Mouse (Mus musculus): ENCODE measurements around the gene Mxi1. TPM values are rescaled to one million over a fixed set of nuclear protein-coding genes. Genes with fewer than 3 reads are reported as not detected.

The Mxi1 gene
- polyA plus RNA-seq, 2 experiments: 16.5 to 27.7 TPM

- no peak overlapping the region for H3K9ac ChIP-seq (replicated peaks)
- TF ChIP-seq EP300 (IDR thresholded peaks at IDR 0.05; ENCODE audit: low read depth): no peak
- no peak for TF ChIP-seq CTCF (IDR thresholded peaks at IDR 0.05; ENCODE audit: low read depth)
- H3K4me3 ChIP-seq (ENCODE audit: insufficient read depth in 1 of 2, low read depth in 2 of 2, low read length in 2 of 2): no peak overlapping the region
- no peak for DNase-seq (ENCODE audit: low read depth in 3 of 3, low spot score in 3 of 3)
- no peak for ATAC-seq (ENCODE audit: insufficient read depth)
- no peak overlapping the region for H3K4me2 ChIP-seq (ENCODE audit: low read depth)
- H3K27ac ChIP-seq: no peak overlapping the region
- H3K4me1 ChIP-seq (replicated peaks; ENCODE audit: control insufficient read depth in 2 of 2, insufficient read depth in 2 of 2, low read length in 1 of 2): no peaks in the 10 kb centered on the region
- H3K36me3 ChIP-seq (replicated peaks; ENCODE audit: control insufficient read depth, insufficient read depth, low read depth): peaks cover 82% of the 10 kb centered on the region
- H3K27me3 ChIP-seq (ENCODE audit: control insufficient read depth, insufficient read depth, low read length): no peaks in the 10 kb centered on the region
- H3K9me3 ChIP-seq (ENCODE audit: control insufficient read depth, low read length): no peaks in the 10 kb centered on the region
- WGBS (ENCODE audit: insufficient replicate concordance): 89% methylated on average over 15 of the region's 15 CpGs
Measured at GRCm38 (mm10) chr19:53383336-53383735, 73.0 kb downstream of the Mxi1 start.

GRCm38 (mm10) chr19:53389417-53389816 is 79.1 kb downstream of the Mxi1 start:
- WGBS (ENCODE audit: insufficient replicate concordance): 14% methylated on average over 6 of the region's 6 CpGs
- H3K4me2 ChIP-seq (ENCODE audit: low read depth): peak overlapping the region; percentile 74
- no peak for TF ChIP-seq CTCF (IDR thresholded peaks at IDR 0.05; ENCODE audit: low read depth)
- TF ChIP-seq EP300 (IDR thresholded peaks at IDR 0.05; ENCODE audit: low read depth): no peak
- ATAC-seq (ENCODE audit: insufficient read depth): no peak
- peak overlapping the region; percentile 87 to 96 for H3K4me3 ChIP-seq (ENCODE audit: insufficient read depth in 1 of 2, low read depth in 2 of 2, low read length in 2 of 2)
- H3K27me3 ChIP-seq (ENCODE audit: control insufficient read depth, insufficient read depth, low read length): no peaks in the 10 kb centered on the region
- H3K9me3 ChIP-seq (ENCODE audit: control insufficient read depth, low read length): no peaks in the 10 kb centered on the region
- peak overlapping the region; percentile 79; the same call in 1 of the 2 replicates for H3K27ac ChIP-seq
- H3K36me3 ChIP-seq (replicated peaks; ENCODE audit: control insufficient read depth, insufficient read depth, low read depth): peaks cover 32% of the 10 kb centered on the region
- DNase-seq (ENCODE audit: low read depth in 3 of 3, low spot score in 3 of 3): no peak
- peaks cover 9 to 16% of the 10 kb centered on the region in 2 experiments for H3K4me1 ChIP-seq (replicated peaks; ENCODE audit: control insufficient read depth in 2 of 2, insufficient read depth in 2 of 2, low read length in 1 of 2)
- peak overlapping the region; percentile 83 for H3K9ac ChIP-seq (replicated peaks)

- peak in 1 of 3 experiments; percentile 26 for DNase-seq (ENCODE audit: low read depth in 3 of 3, low spot score in 3 of 3)
- TF ChIP-seq CTCF (IDR thresholded peaks at IDR 0.05; ENCODE audit: low read depth) (no peak), EP300 (IDR thresholded peaks at IDR 0.05; ENCODE audit: low read depth) (no peak)
Measured at GRCm38 (mm10) chr19:53389851-53390431, 79.6 kb downstream of the Mxi1 start.

GRCm38 (mm10) chr19:53390495-53391007 is 80.2 kb downstream of the Mxi1 start, which contains the start of gene Smndc1:
Gene Smndc1 (minus strand): TSS chr19:53390578.
- WGBS (ENCODE audit: insufficient replicate concordance): under 1% methylated on average over 48 of the region's 48 CpGs
- H3K9me3 ChIP-seq (ENCODE audit: control insufficient read depth, low read length): no peaks in the 10 kb centered on the region
- ATAC-seq (ENCODE audit: insufficient read depth) (peak; percentile 96), DNase-seq (ENCODE audit: low read depth in 3 of 3, low spot score in 3 of 3) (peak; percentile 99 to 100 (median 99))
- H3K4me2 ChIP-seq (ENCODE audit: low read depth): peak within 1 kb of the TSS; percentile 97
- TF ChIP-seq EP300 (IDR thresholded peaks at IDR 0.05; ENCODE audit: low read depth) (peak; percentile 64), CTCF (IDR thresholded peaks at IDR 0.05; ENCODE audit: low read depth) (no peak)
- peak within 1 kb of the TSS; percentile 87 to 96 for H3K4me3 ChIP-seq (ENCODE audit: insufficient read depth in 1 of 2, low read depth in 2 of 2, low read length in 2 of 2)
- H3K27me3 ChIP-seq (ENCODE audit: control insufficient read depth, insufficient read depth, low read length): no peaks in the 10 kb centered on the region
- H3K4me1 ChIP-seq (replicated peaks; ENCODE audit: control insufficient read depth in 2 of 2, insufficient read depth in 2 of 2, low read length in 1 of 2): peaks cover 9 to 18% of the 10 kb centered on the region in 2 experiments
- peak within 1 kb of the TSS; percentile 90 for H3K27ac ChIP-seq
- peak within 1 kb of the TSS; percentile 83 for H3K9ac ChIP-seq (replicated peaks)
- H3K36me3 ChIP-seq (replicated peaks; ENCODE audit: control insufficient read depth, insufficient read depth, low read depth): peaks cover 32% of the 10 kb centered on the region

More at GRCm38 (mm10) chr19:53389851-53390431, 79.6 kb downstream of the Mxi1 start:
- under 1% methylated on average over 59 of the region's 59 CpGs for WGBS (ENCODE audit: insufficient replicate concordance)
- Histone ChIP-seq H3K36me3 (replicated peaks; ENCODE audit: control insufficient read depth, insufficient read depth, low read depth) (peaks cover 32% of the 10 kb centered on the region), H3K4me3 (ENCODE audit: insufficient read depth in 1 of 2, low read depth in 2 of 2, low read length in 2 of 2) (peak overlapping the region; percentile 87 to 96), H3K9ac (replicated peaks) (peak overlapping the region; percentile 83), H3K27me3 (ENCODE audit: control insufficient read depth, insufficient read depth, low read length) (no peaks in the 10 kb centered on the region), H3K4me2 (ENCODE audit: low read depth) (peak overlapping the region; percentile 74), H3K4me1 (replicated peaks; ENCODE audit: control insufficient read depth in 2 of 2, insufficient read depth in 2 of 2, low read length in 1 of 2) (peaks cover 9 to 17% of the 10 kb centered on the region in 2 experiments), H3K27ac (peak overlapping the region; percentile 79), H3K9me3 (ENCODE audit: control insufficient read depth, low read length) (no peaks in the 10 kb centered on the region)
- ATAC-seq (ENCODE audit: insufficient read depth): peak; percentile 82

GRCm38 (mm10) chr19:53391386-53391785 is 81.1 kb downstream of the Mxi1 start:
- H3K27ac ChIP-seq: peak overlapping the region; percentile 90
- no peak for ATAC-seq (ENCODE audit: insufficient read depth)
- H3K36me3 ChIP-seq (replicated peaks; ENCODE audit: control insufficient read depth, insufficient read depth, low read depth): peaks cover 24% of the 10 kb centered on the region
- TF ChIP-seq CTCF (IDR thresholded peaks at IDR 0.05; ENCODE audit: low read depth) (no peak), EP300 (IDR thresholded peaks at IDR 0.05; ENCODE audit: low read depth) (no peak)
- no peaks in the 10 kb centered on the region for H3K27me3 ChIP-seq (ENCODE audit: control insufficient read depth, insufficient read depth, low read length)
- H3K9ac ChIP-seq (replicated peaks): peak overlapping the region; percentile 76
- no peaks in the 10 kb centered on the region for H3K9me3 ChIP-seq (ENCODE audit: control insufficient read depth, low read length)
- peak overlapping the region; percentile 97 for H3K4me2 ChIP-seq (ENCODE audit: low read depth)
- no peak for DNase-seq (ENCODE audit: low read depth in 3 of 3, low spot score in 3 of 3)
- H3K4me3 ChIP-seq (ENCODE audit: insufficient read depth in 1 of 2, low read depth in 2 of 2, low read length in 2 of 2): peak overlapping the region; percentile 75 to 96
- H3K4me1 ChIP-seq (replicated peaks; ENCODE audit: control insufficient read depth in 2 of 2, insufficient read depth in 2 of 2, low read length in 1 of 2): peaks cover 9 to 18% of the 10 kb centered on the region in 2 experiments
- WGBS (ENCODE audit: insufficient replicate concordance): 39% methylated on average over 8 of the region's 8 CpGs

Data from liver, embryonic 14.5 days (tissue).